Mouse (Mus musculus): Measurements from ENCODE around the gene Prlr.

Prlr gene

DNA sequence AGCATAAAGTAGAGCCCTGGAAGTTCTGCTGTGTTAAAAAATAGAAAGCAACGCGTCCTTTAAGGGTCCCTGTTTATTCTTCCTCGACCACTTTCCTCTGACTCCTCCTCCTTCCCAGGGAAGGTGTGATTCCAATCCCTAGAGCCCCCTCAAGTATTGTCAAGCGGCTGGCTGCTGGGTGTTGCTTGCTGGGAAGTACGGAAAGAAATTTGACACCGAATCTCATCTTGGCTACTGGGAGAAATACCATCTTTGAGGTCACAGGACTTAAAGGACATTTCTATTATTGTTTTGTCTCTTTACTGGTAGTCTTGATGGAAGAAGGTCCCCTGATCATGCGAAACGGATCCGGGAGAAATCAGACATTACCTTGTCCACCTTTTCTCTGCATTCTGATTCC lies at the start of gene Prlr:
Prlr (plus strand) TSS at position 156 of the 400 bp plus-strand sequence.
- CTCF ChIA-PET: no interaction called here

DNA sequence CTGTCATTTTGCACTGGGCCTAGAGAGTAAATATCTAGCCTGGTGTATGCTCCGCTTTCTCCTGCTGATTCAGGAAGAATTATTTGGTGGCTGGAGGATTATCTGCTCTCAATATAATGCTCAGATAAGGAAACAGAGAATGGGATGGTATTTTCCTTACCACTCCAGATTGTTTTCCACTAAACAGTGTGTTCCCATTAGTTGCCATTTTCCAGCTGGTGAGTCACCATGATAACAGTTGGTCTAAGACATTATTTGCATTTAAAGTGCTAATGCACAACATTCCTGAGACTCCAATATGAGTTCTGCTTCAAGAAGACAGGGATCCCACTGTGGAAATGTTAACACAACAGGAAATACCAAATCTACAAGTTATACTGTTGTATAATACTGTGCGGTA lies 43.3 kb upstream of the Prlr start:
- CTCF ChIA-PET: no interaction called here

DNA sequence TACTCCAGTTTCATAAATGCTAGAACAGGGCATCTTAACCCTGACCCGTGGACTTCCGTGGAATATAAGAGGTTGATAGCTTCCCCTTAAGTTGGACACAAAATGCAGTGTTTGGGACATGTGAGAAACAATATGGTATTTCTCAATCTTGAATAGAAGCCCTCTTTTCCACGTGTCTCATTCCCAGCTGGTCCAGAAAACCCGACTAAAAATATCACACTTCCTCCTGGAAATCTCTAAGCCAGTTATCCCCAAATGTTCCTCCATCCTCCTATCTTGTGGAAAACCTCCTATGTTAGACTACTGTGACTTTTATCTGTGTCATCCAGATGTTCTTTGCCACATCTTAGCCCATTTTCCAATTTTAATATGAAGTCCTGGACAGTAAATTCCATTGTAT lies 42.1 kb upstream of the Prlr start:
- CTCF ChIA-PET: no interaction called here

DNA sequence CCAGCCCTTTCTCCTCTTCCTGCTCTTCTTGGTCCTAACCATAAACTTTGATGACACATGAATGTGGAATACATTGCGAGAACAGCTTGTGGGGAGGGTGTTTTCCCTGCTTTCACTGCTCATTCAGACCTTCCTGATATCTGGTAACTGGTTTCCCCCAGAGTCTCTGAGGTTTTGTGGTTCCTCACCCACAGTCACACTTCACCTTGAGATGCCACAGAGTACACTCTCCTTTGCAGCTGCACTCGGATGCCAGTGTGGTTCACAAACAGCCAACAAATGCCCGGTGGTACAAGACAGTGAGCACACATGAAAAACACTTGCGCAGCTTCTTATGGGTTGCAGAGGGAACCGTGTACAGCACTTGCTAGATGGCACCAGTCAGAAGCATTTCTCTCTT lies 32.5 kb upstream of the Prlr start:
- CTCF ChIA-PET: no interaction called here

DNA sequence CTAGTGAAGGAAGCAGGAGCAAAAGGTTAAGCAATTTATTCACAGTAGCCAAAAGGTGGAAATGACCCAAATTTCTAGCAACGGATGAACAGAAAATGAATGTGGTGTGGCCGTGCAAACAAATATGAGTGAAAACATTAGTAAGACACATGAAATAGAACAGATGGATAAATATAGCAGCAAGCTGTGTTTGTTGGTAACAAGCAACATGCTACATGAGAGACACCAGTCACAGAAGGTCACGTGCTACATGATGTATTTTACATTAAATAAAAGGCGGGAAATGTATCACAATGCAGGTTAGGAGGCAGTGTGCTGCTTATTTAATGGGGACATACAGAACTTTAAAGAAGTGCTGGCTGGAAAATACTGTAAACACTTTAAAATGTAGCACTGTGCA lies 28.8 kb upstream of the Prlr start:
- CTCF ChIA-PET: no interaction called here

DNA sequence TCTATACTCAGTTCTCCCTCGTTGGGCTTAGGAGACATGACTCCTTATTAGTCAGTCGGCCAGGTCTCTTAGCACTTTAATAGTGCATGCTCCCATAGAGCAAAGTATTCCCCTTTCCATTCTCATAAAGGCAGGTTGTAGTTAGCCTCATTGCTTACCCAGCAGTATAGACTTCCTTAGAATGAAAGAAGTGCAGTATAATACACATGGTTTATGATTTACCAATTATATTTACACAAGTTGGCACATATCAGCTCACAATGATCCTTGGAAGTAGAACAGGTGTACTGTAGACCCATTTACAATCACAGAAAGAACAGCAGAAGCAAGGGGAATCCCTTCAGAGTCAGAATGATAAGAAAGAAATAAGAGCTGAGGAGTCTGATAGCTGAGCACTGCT lies 16.4 kb upstream of the Prlr start:
- CTCF ChIA-PET: interaction anchor here (0.6 kb wide), 1 partner anchor 552 kb away, joined by 3 read pairs; no protein-coding TSS in a partner anchor

DNA sequence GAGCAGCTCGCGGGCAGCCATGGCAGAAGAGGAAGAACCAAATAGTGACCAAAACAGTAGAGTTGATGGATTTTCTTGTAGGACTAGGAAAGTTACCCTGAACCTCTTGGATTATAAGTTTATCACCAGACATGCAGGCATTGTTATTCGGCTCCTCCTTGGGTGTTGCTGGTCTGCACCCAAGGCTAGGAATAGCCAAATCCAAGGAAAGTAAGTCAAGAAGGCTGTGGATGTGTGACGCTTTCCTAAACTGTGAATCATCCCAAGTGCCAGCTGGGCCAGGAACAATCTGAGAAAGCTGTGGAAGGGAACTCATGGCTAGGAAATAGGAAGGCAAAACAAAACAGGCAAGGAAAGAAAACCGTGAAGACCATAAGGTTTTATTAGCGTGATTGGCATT lies 2.0 kb upstream of the Prlr start:
- CTCF ChIA-PET: no interaction called here

DNA sequence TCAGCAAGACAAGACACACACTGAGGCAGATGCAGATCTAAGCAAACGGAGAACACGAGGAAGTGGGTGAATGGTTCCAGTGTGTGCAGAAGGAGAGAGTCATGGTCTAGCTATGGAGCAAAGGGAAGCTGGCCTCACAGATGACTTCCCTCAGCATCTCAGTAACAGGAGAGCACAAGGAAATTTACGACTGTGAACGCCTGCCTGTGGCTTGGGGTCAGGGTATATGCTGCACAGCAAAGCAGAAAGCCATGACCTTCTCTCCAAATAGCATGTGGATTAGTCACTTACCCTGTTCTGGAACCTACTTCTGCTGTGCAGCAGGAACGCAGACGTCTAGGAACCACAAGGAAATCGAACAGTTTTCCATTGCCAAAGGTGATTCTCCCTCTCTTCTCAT lies 1.4 kb upstream of the Prlr start:
- CTCF ChIA-PET: no interaction called here

DNA sequence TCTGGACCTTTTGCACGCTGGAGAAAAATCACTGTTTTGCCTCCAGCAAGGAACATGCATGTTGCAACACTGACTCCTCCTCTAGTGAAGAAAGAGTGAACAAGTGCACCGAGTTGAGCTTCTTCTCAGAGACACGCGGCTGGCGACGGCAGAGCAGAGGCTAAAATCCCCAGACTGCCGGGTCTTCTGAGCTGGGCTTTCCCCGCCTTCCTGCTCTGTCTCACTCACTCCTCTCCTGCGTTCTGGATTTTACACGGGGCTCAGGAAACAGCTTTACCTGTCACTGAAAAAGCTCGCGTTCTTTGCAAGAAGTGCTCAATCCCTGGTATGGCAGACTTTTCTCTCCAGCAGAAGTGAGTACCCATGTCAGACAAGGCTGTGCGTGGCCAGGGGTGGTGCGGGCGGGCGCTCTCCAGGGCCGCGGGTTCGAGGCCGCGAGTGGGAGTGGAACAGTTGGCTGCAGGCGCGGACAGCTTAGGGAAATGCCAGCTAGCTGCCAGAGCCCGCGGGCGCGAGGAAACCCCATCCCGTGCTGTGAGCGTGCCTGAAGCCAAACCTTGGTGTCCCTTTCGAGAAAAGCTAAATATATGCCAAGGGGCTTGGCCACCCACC lies 587 bp downstream of the Prlr start:
- CTCF ChIA-PET: no interaction called here

DNA sequence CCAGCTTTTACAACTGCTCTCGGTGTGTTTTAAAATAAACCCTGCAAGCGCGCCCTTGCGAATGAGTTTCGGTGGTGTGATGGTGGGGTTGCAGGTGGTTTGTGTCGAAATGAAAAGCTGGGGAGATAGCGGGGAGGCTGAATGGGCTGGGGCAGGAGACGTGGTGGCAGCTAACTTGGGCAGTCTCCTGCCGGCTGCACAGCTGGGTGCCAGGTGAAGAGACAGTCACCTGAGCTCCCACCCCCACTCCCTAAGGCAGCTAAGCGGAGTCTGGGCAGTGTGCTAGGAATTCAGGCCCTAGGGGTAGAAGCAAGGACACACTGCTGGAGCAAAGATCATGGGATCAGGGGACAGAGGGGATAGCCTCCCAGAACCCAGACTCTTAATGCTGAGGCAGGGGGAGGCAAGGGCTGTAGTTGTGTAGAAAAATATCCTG lies 1.1 kb downstream of the Prlr start:
- CTCF ChIA-PET: interaction anchor here (0.5 kb wide), 1 partner anchor 141 kb away, joined by 3 read pairs; no protein-coding TSS in a partner anchor

DNA sequence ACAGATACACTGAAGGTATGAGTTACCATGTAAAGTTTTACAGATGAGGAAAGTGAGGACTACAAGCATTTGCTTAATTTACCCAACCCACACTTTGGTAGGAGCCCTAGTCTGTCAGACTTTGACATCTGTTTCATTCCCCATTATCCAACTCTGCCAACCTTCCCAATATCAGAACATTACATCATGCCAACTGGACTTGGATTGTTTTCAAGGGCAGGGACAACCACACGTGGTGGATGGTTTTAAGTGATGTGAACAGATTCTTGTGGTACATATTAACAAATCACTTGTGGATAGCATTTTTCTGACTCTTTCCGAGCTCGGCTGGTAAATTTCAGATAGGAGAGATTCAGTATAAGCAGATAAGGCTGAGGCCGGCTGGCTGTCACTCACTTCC lies 3.7 kb downstream of the Prlr start:
- CTCF ChIA-PET: no interaction called here

DNA sequence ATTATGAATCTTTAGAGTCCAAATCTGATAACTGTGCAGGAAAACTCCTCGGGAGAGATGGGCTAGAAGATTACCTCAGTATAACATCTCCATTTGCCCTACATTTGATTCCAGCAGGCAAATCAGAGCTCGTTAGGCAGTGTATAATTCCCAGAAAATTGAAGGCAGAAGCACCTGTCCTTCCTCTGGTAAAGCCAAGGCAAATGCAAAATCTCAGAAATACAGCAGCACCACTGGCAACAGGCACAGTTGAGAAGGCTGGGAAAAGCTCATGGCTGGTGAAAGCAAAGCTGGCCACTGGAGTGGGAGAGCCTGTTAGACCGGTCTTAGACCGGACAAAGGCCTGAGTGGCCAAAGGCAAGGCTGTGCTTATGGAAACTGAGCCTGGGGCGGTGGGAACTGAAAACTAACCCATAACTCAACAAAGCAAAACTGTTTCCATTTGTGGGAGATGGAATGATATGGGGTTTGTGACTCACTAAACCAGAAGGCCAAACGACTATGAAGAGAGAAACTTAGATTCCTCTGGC lies 15.1 kb downstream of the Prlr start:
- CTCF ChIA-PET: interaction anchor here (0.6 kb wide), 1 partner anchor 443 kb away, joined by 4 read pairs; the partner anchor contains the start of gene Spef2

DNA sequence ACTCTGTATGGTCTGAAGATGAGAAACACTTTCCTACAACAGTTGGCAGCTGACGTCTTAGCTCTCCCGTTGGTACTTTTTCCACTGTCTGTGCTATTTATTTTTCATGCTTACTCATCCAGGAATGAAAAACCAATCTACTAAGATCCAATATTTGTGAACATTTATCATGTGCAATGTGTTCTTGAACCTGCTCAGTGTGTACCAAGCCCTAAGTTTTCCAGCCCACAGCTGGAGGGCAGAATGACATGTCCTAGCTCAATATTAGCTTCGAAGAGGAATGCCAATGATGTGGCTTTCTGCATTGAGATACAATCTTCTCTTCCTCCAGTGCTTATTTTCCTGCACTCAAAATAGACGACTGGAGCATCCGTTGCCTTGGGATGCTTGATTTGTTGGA lies 24.0 kb downstream of the Prlr start:
- CTCF ChIA-PET: no interaction called here

DNA sequence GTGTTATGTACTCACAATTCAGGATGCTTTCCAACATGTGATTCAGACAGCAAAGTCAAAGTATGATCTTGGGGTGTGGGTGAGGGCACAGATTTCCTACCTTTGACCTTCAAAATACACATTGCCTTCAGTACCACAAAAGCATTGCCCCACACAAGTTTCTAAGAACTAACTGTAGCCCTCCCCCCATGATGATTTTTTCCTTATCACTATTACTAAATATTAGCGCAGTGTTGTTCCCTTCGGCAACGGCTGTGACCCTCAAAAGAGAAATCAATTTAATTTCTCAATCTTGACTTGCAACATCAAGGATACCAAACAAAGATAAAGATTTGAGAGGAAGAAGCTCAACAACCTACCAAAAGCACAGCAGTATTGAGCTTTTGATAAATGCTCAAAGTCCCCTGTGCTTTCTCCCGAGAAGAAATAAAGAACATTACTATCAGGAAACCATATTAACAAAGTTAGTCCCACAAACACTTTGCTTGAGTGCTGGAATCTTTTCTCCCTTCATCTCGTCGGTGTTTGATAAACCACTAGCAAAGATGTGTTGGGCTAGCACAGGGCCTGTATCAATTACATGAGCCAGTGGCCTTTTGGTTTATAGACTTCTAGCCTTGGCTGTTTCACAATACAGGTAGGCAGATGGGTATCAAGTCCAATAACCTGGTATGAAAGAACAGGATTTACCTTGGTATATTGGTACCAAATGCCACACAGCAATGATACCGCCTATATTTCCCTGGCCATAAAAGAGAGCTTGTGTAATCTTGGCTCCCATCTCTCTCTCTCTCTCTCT lies 25.7 kb downstream of the Prlr start:
- CTCF ChIA-PET: no interaction called here

DNA sequence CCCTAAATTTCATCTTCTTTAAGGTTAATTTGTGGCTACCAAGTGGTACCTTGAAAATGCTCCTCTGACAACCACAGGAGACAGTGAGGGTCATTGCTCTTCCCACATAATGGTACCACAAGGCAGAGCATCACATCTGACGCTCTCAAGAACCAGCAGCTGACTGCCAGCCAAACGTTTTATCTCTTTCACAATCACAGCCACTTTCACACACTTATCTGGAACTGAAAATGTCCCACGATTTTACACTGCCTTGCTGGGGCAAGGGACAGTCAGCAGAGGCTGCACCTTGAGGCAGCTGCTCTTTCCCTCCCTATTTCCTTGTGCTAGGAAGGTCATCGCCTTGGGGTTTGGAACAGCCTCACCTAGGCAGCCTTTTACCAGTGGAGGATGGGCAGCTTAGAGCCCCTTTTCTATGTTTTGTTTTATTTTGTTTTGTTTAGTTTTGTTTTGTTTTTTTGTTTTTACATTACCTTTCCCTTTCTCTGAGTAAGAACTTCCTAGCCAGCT lies 33.3 kb downstream of the Prlr start:
- CTCF ChIA-PET: no interaction called here

DNA sequence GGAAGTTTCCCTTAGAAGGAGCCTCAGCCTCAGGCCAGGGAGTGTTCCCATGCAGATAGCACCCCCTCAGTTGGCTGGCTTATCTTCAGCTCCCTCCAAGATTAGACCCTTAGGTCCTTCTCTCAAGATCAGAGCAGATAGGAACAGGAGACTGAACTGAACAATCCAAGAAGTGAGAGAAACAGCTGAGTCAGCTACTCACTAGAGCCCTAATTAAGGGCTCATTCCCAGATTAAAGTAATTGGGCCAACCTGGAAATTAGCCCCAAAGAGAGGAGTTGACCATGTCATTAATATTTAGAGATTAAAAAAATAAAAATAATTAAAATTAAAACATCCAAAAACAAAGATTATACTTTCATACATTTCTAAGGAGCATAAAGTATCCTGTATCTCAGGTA lies 35.0 kb downstream of the Prlr start:
- CTCF ChIA-PET: no interaction called here

DNA sequence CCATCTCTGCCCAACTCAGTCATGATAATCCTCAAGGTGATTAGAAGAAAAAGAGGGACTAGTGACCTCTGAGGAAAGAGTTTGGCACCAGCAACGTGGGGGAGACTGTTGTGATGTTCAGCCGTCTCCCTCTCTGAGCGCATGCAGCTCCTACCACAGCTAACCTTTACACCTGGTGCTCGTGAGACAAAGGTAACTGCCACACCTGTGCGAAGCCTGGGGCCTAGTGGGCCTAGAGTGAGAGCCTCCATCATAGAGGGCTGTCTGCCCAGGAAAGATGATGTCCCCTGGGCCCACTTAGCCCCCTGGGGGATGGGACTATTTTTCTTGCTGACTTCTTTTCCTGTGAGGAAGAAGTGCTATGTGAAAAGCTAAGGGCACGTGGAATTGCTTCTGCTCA lies 36.2 kb downstream of the Prlr start:
- CTCF ChIA-PET: no interaction called here

DNA sequence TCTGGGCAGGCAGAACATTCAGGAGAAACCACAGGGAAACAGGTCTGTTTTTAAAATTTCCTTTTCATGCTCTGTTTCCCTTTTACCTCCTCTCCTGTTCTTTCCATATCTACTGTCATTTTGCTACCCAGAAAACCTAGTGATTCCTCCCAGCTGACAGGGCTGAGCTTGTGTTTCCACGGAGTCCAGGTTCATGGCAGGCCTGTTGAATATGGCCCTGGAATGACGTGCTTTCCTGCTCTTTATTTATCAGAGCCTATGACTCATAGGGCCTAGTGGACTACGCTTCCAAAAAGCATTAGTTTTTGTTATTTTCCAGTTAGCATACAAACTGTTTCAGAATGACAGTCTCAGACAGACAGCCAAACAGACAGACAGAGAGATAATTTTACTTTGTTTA lies 36.7 kb downstream of the Prlr start:
- CTCF ChIA-PET: no interaction called here

DNA sequence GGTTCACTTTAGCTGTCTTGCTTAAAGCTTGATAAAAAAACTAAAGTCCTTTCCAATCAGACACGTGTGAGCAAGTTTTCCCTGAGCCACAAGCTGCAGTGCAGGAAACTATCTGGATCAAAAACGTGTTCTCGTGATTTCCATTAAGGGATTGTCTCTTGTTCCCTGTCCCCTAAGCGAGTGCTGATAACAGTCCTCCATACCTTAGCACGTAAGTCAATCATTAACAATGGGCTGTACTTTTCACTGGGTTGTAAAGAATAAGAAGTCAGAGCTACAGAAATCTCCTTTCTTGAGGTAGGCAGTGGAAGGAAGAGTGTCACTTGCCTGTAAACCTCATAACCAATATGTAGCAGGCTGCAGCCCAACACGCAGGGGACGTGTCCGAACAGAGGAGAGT lies 38.7 kb downstream of the Prlr start:
- CTCF ChIA-PET: no interaction called here

DNA sequence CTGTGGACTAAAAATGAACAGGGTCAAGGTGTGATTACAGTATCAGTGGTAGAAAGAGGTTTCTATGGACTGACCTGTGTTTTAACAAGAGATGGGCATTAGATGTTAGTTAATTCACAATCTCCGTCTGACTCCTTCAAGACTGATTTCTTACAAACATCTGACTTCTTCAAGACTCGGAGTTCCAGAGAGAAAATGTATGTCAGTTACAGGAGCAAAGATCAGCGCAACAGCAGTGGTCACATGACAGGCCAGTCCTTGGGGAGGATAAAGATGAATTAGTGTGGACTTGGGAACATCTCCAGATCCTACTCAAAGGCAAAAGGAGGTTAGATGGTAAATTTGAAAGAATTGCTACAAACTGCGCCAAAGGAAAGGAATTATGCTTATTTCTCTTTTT lies 39.2 kb downstream of the Prlr start:
- CTCF ChIA-PET: no interaction called here

DNA sequence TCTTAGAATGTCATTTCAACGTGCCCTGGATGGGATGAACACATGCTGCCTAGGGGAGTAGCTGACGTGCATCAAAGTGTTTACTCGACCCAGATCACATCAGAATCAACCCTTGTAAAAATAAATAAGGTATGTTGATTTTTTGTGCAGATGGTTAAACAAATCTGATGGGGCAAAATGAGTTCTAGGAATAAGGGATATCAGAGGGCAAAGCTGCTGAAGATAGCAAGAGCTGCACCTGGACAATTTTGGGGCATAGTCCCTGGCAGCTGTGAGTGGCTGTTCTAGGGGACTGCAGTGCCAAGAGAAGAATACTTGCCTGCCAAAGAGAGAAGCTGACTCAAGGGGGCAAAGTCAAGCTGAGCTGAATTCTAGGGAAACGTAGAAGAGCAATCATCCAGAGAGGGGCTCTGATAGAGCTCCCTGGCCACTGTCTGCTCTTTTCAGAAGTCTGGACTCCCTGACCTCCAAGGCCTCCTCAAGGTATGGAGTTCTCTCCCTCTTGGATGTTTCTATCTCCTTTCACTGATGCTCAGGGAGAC lies 46.6 kb downstream of the Prlr start:
- CTCF ChIA-PET: no interaction called here

DNA sequence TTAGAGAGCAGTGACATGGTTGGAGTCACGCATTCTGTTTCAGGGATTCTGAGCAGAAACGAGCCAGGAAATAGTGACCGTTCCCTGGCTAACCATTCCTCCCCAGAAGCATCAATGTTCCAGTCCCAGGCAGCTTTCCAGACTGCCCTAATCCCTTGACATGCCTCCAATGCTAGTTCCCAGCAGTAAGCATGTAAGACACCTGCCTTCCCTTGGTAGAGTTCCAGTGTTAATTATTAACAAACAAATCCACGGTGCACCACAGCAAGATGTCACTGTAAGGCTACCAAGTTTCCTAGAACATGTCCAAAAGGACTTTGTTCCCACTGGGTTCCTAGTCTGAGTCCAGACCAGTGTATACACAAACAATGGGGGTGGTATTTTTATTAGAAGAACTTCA lies 48.7 kb downstream of the Prlr start:
- CTCF ChIA-PET: no interaction called here

DNA sequence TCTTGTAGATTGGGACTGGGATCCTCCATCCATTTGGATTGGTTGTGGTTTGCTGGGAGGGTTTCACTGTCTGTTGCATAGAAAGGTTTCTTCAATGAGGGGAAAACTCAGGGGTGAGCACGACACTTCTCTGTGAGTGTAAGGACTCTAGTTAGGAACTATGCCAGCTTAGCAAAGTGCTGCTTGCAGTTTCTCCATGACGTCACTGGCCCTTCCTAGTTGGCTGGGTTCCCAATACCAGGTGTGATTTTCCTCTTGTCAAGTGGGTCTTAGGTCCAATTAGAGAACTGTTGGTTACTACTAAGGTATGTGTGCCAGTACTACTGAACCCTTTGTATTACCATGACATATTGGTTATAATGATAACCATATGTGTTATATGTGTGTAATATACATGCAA lies 51.6 kb downstream of the Prlr start:
- CTCF ChIA-PET: no interaction called here

Data from spleen, embryonic (tissue).